In genomic region chr2:150909429-150910039, GRCm38 (mm10) we compare ENCODE assay signal across 7 mouse cellular contexts. TPM values are rescaled to one million over a fixed set of nuclear protein-coding genes. Genes with fewer than 3 reads are reported as not detected.
DNase-seq lines count a peak whose midpoint lies in the region; ATAC-seq lines count a peak whose summit lies in the region.

No protein-coding gene starts in this region.

- H3K4me3 ChIP-seq in intestine, embryonic 15.5 days (replicated peaks): peak overlapping the region; percentile 75
- H3K4me3 ChIP-seq in midbrain, embryonic 10.5 days: peak overlapping the region; percentile 75

- whole genome bisulfite sequencing in intestine, embryonic 15.5 days: under 1% methylated on average over 35 of the region's 35 CpGs
- under 1% methylated on average over 35 of the region's 35 CpGs for WGBS in midbrain, embryonic 10.5 days

- H3K27me3 ChIP-seq in intestine, embryonic 15.5 days (replicated peaks): no peaks in the 10 kb centered on the region
- no peaks in the 10 kb centered on the region for H3K27me3 ChIP-seq in midbrain, embryonic 10.5 days (ENCODE audit: low read depth, poor library complexity, severe bottlenecking)

- peak overlapping the region; percentile 90 for H3K27ac ChIP-seq in intestine, embryonic 15.5 days
- H3K27ac ChIP-seq in midbrain, embryonic 10.5 days (replicated peaks): peak overlapping the region; percentile 97

- intact Hi-C loops in left cerebral cortex, postnatal 25 days (cut with DNase I): loop anchor here (5.0 kb wide), 3 partner anchors 93 to 302 kb away; partner anchors contain the start of genes Apmap and Entpd6

- peak; percentile 95 for ATAC-seq in intestine, embryonic 15.5 days

- H3K9ac ChIP-seq in intestine, embryonic 15.5 days: peak overlapping the region; percentile 56

- H3K4me1 ChIP-seq in intestine, embryonic 15.5 days (replicated peaks): no peaks in the 10 kb centered on the region
- peaks cover 11% of the 10 kb centered on the region for H3K4me1 ChIP-seq in midbrain, embryonic 10.5 days

- H3K9me3 ChIP-seq in intestine, embryonic 15.5 days: no peaks in the 10 kb centered on the region
- no peaks in the 10 kb centered on the region for H3K9me3 ChIP-seq in midbrain, embryonic 10.5 days (replicated peaks)

- no peaks in the 10 kb centered on the region for H3K36me3 ChIP-seq in intestine, embryonic 15.5 days
- H3K36me3 ChIP-seq in midbrain, embryonic 10.5 days: peaks cover 7% of the 10 kb centered on the region

- peak overlapping the region; percentile 64 for H3K4me2 ChIP-seq in intestine, embryonic 15.5 days (replicated peaks)

- peak; percentile 97 to 99 for DNase-seq in adrenal gland, adult (ENCODE audit: inconsistent age in 2 of 2, low spot score in 1 of 2)
- peak; percentile 97 for DNase-seq in embryo, embryonic 10.5 days (ENCODE audit: low spot score)
- peak; percentile 95 for DNase-seq in gastrocnemius, postnatal 25 days
- DNase-seq in left cerebral cortex, postnatal 25 days (ENCODE audit: low spot score in 2 of 2): peak; percentile 90 to 92
- peak; percentile 93 for DNase-seq in midbrain, embryonic 10.5 days (ENCODE audit: low spot score)
- peak; percentile 83 for DNase-seq in right cerebral cortex, postnatal 4 days

RNA-seq across cellular contexts. Expression of gene Gins1, which starts 4.3 kb away (rescaled TPM):
- total RNA-seq in gastrocnemius, postnatal 25 days (2021): 1 to 10 TPM; 1.6 to 2.3 TPM
- polyA plus RNA-seq in intestine, embryonic 15.5 days (2015; fragmentation: Nextera tagmentation; extraction: Ambion mirVana): 28.1 and 32.4 TPM in 2 replicates
- 1 to 10 TPM; 1.2 to 1.4 TPM for total RNA-seq in left cerebral cortex, postnatal 25 days (2021)
- polyA plus RNA-seq in midbrain, embryonic 10.5 days (2016; fragmentation: Nextera tagmentation; extraction: Ambion mirVana): 78.8 and 81.0 TPM in 2 replicates

RNA-seq across cellular contexts. Expression of gene Abhd12, which starts 5.0 kb away (rescaled TPM):
- total RNA-seq in gastrocnemius, postnatal 25 days (2021): 10 to 100 TPM; 24.7 to 24.8 TPM
- 52.5 and 53.3 TPM in 2 replicates for polyA plus RNA-seq in intestine, embryonic 15.5 days (2015; fragmentation: Nextera tagmentation; extraction: Ambion mirVana)
- total RNA-seq in left cerebral cortex, postnatal 25 days (2021): 100 to 1,000 TPM; 300 to 308 TPM
- 47.0 and 53.0 TPM in 2 replicates for polyA plus RNA-seq in midbrain, embryonic 10.5 days (2016; fragmentation: Nextera tagmentation; extraction: Ambion mirVana)

Comparison
In these comparisons a context has a peak if more than half of its experiments do, and no peak if none do; other contexts are left out.
1. Peak in every context shown above with its lines: DNase-seq, ATAC-seq, H3K4me3 ChIP-seq and H3K27ac ChIP-seq.
2. RNA of gene Abhd12, which starts 5.0 kb away (total RNA-seq): 300 to 308 TPM in left cerebral cortex, postnatal 25 days; 24.7 to 24.8 TPM in gastrocnemius, postnatal 25 days; every median in the first group is over 10 times any median in the second.